Mouse (Mus musculus) liver, embryonic 12.5 days (tissue): ENCODE results near the gene Hspbap1. TPM values are rescaled to one million over a fixed set of nuclear protein-coding genes. Genes with fewer than 3 reads are reported as not detected.

Source experiments
- ATAC-seq: fragments of 200-750 bp; cut with Nextera tagmentation; 2 replicates; pipeline ENCODE4 v1.8.0; 2017; ENCODE audit warnings: moderate number of reproducible peaks, mild to moderate bottlenecking, moderate library complexity
- H3K27ac ChIP-seq: fragments of 300-500 bp; sonication (generic); 2 replicates; pipeline ENCODE4 v1.5.1; 2016; ENCODE audit warnings: mild to moderate bottlenecking
- H3K27me3 ChIP-seq: fragments of 300-500 bp; sonication (generic); replicated peaks from 2 replicates; pipeline ENCODE4 v1.6.1; 2016; ENCODE audit warnings: mild to moderate bottlenecking, moderate library complexity
- H3K36me3 ChIP-seq: fragments of 300-500 bp; sonication (generic); 2 replicates; pipeline ENCODE4 v1.6.1; 2016; ENCODE audit warnings: mild to moderate bottlenecking, moderate library complexity
- H3K4me1 ChIP-seq: fragments of 300-500 bp; sonication (generic); 2 replicates; pipeline ENCODE4 v1.6.1; 2016
- H3K4me2 ChIP-seq: fragments of 300-500 bp; sonication (generic); 2 replicates; pipeline ENCODE4 v1.6.1; 2016; ENCODE audit warnings: mild to moderate bottlenecking, moderate library complexity
- H3K4me3 ChIP-seq: fragments of 300-500 bp; sonication (generic); 2 replicates; pipeline ENCODE4 v1.5.1; 2016; ENCODE audit warnings: mild to moderate bottlenecking, moderate library complexity
- H3K9ac ChIP-seq: fragments of 300-500 bp; sonication (generic); 2 replicates; pipeline ENCODE4 v1.6.1; 2016; ENCODE audit warnings: mild to moderate bottlenecking, moderate library complexity
- H3K9me3 ChIP-seq: fragments of 300-500 bp; sonication (generic); replicated peaks from 2 replicates; pipeline ENCODE4 v1.6.1; 2016; ENCODE audit warnings: mild to moderate bottlenecking, moderate library complexity
- WGBS: fragments of 180-500 bp; shearing (Covaris S2); methylation state at CpG from one replicate; pipeline ENCODE4 v1.1.7; 2016; ENCODE audit not compliant: insufficient replicate concordance; 5-methylcytosine and 5-hydroxymethylcytosine counted together
- polyA plus RNA-seq: library from polyadenylated mRNA; unstranded; fragments of >200 nt; fragmentation: Nextera tagmentation; extraction: Ambion mirVana; gene quantifications from 2 replicates; pipeline ENCODE4 v1.2.1, GENCODE M21; 2016

Hspbap1 gene
- polyA plus RNA-seq, 1 experiment from 2014 or later = 22.4 TPM

- no peaks in the 10 kb centered on the region for H3K27me3 ChIP-seq
- no peaks in the 10 kb centered on the region; the same call in 1 of the 2 replicates for H3K9me3 ChIP-seq
- H3K9ac ChIP-seq = peak overlapping the region; percentile 54
- peaks cover 39% of the 10 kb centered on the region for H3K36me3 ChIP-seq
- H3K4me2 ChIP-seq = peak overlapping the region; percentile 59
- H3K4me1 ChIP-seq = peaks cover 53% of the 10 kb centered on the region
- H3K27ac ChIP-seq = peak overlapping the region; percentile 99
- peak overlapping the region; percentile 39 for H3K4me3 ChIP-seq
- WGBS = 26% methylated on average over 4 of the region's 4 CpGs
- ATAC-seq = peak; percentile 64
Measured at GRCm38 (mm10) chr16:35807663-35807992, 37.5 kb downstream of the Hspbap1 start.

DNA sequence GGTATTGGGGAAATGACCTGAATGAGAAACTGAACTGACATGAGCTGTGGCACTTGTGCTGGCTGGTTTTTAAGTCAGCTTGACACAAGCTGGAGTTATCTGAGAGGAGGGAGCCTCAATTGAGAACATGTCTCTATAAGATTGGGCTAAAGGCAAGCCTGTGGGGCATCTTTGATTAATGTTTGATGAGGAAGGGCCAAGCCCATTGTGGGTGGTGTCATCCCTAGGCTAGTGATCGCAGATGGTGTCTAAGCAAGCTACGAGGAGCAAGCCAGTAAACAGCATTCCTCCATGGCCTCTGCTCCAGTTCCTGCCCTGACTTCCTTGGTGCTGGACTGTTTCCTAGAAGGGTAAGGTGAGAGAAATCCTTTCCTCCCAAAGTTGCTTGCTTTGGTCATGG, 38.7 kb downstream of the Hspbap1 start:
- WGBS = 65% methylated on average over 2 of the region's 2 CpGs
- Histone ChIP-seq H3K9me3 (no peaks in the 10 kb centered on the region; the same call in 1 of the 2 replicates), H3K9ac (peak overlapping the region; percentile 63), H3K27ac (peak overlapping the region; percentile 99), H3K36me3 (peaks cover 41% of the 10 kb centered on the region), H3K4me1 (peaks cover 40% of the 10 kb centered on the region), H3K27me3 (no peaks in the 10 kb centered on the region), H3K4me3 (peak overlapping the region; percentile 42), H3K4me2 (peak overlapping the region; percentile 59)
- peak; percentile 86 for ATAC-seq

- Histone ChIP-seq H3K4me1 (peaks cover 20% of the 10 kb centered on the region), H3K4me2 (no peak overlapping the region), H3K27me3 (no peaks in the 10 kb centered on the region), H3K9ac (no peak overlapping the region), H3K27ac (no peak overlapping the region), H3K4me3 (no peak overlapping the region), H3K36me3 (peaks cover 71% of the 10 kb centered on the region), H3K9me3 (no peaks in the 10 kb centered on the region; the same call in 1 of the 2 replicates)
- WGBS = 67% methylated on average over 3 of the region's 3 CpGs
- no peak for ATAC-seq
Measured at GRCm38 (mm10) chr16:35813119-35813518, 42.9 kb downstream of the Hspbap1 start.

DNA sequence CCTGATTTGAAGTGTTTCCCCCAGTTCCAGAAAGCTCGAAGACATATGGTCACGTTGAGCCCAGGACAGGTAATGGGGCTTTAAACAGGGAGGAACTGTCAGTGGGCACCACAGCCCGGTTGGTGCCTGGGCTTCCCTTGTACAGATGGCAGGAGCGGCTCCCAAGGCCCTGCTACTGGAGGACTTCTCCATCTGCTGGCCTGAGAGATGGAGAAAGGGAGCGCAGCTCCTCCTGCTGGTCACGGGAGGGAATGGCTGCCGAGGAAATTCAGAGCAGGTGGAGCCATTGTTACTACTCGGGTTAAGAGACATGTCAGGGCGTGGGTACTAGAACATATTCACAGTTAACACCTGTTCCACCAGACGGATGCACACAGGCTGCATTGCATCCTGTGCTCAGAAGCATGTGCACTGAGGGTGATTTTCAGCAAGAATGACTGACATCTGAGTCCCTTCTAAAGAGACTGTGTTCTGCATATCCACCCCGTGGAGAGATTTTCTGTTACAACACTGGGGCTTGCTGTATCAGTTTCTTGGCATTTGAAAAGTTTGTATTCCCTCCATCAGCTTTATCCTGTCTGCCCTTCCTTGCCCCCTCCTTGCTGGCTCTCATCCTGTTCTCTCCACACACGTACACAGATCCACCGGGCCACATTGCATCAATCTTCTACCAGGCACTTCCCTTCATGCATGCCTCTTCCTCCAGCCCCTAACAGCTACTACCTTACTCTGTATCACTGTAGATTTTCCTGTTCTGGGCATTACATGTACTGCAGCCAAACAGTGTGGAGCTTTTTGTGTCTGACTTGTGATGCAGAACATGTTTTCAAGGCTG, 47.3 kb downstream of the Hspbap1 start:
- Histone ChIP-seq H3K4me1 (no peaks in the 10 kb centered on the region), H3K27me3 (no peaks in the 10 kb centered on the region), H3K9me3 (no peaks in the 10 kb centered on the region), H3K27ac (no peak overlapping the region), H3K4me2 (no peak overlapping the region), H3K9ac (no peak overlapping the region), H3K36me3 (peaks cover 81% of the 10 kb centered on the region), H3K4me3 (no peak overlapping the region)
- ATAC-seq = peak; percentile 74
- WGBS = 35% methylated on average over 13 of the region's 13 CpGs

DNA sequence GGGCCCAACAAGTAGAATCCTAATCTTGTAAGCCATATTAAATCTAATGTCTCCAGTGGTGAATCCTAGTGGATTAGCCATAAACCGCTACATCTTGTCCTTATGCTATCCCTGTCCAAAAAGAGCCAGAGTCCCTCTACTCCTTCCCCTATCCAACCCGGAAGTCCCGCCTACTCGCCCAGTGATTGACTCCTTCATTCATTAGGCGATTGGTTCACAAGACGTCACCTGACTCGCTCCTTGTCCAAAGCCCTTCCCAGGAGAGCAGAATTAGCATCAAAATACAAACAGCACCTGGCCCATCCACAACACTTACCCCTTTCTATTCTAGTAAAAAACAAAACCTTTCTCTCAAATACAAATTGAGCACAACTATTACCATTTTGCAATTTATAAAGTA, 59.8 kb downstream of the Hspbap1 start:
- Histone ChIP-seq H3K27ac (no peak overlapping the region), H3K27me3 (0 out of 2 replicates have a peak, but pooled peaks cover 11% of the 10 kb centered on the region), H3K36me3 (peaks cover 30% of the 10 kb centered on the region), H3K4me3 (no peak overlapping the region), H3K9me3 (no peaks in the 10 kb centered on the region), H3K4me2 (no peak overlapping the region), H3K4me1 (no peaks in the 10 kb centered on the region), H3K9ac (no peak overlapping the region)
- no peak for ATAC-seq
- 27% methylated on average over 7 of the region's 7 CpGs for WGBS

DNA sequence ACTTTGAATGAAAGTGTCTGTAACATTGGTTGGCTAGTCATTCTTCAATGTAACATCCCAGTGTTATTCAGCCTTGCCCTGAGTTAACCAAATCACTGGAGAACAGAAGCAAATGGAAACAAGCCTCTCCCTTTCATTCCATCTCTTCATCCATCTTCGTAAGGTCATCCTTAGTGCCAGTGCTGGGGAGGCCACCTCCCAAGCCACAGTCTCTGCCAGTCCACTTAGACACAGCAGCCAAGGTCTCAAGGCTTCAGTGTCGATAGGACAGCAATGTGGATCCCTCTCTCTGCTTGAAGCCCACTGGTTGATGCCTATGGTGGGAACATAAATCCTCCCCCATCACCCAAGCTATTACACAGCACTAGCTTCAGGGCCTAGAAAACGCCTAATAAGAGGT, 62.8 kb downstream of the Hspbap1 start:
- no peak overlapping the region for H3K4me3 ChIP-seq
- 0 out of 2 replicates have a peak, but pooled peaks cover 11% of the 10 kb centered on the region for H3K27me3 ChIP-seq
- no peak overlapping the region for H3K4me2 ChIP-seq
- H3K27ac ChIP-seq = no peak overlapping the region
- H3K4me1 ChIP-seq = no peaks in the 10 kb centered on the region
- no peaks in the 10 kb centered on the region for H3K9me3 ChIP-seq
- no peak overlapping the region for H3K9ac ChIP-seq
- H3K36me3 ChIP-seq = peaks cover 1% of the 10 kb centered on the region
- no peak for ATAC-seq
- 53% methylated on average over 3 of the region's 3 CpGs for WGBS

- H3K27me3 ChIP-seq = 0 out of 2 replicates have a peak, but pooled peaks cover 11% of the 10 kb centered on the region
- no peak overlapping the region for H3K9ac ChIP-seq
- no peaks in the 10 kb centered on the region for H3K9me3 ChIP-seq
- 79% methylated on average over 8 of the region's 8 CpGs for WGBS
- H3K36me3 ChIP-seq = no peaks in the 10 kb centered on the region
- no peak for ATAC-seq
- no peaks in the 10 kb centered on the region for H3K4me1 ChIP-seq
- H3K27ac ChIP-seq = no peak overlapping the region
- no peak overlapping the region for H3K4me3 ChIP-seq
- H3K4me2 ChIP-seq = no peak overlapping the region
Measured at GRCm38 (mm10) chr16:35834653-35835052, 64.5 kb downstream of the Hspbap1 start.

DNA sequence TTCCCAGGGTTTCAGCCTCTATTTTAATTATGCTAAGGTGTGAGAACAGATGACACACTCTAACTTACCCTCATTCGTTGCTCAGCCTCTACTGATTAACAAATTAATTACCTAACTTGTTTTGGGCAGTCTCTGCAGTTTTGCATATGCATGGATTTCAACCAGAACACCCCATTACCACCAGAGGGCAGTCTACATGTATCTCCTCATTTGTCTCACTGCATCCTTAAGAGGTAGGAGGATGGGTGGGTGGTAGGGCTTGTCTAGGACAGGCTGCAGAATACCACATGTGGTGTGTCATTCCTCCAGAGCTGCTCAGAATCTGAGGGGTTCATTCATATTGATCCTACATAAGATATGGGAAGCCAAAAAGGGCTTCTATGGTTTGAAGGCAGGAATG, 69.5 kb downstream of the Hspbap1 start:
- H3K27me3 ChIP-seq = 0 out of 2 replicates have a peak, but pooled peaks cover 6% of the 10 kb centered on the region
- H3K4me3 ChIP-seq = no peak overlapping the region
- 17% methylated on average over 1 of the region's 1 CpGs for WGBS
- H3K9me3 ChIP-seq = no peaks in the 10 kb centered on the region
- no peaks in the 10 kb centered on the region for H3K4me1 ChIP-seq
- H3K36me3 ChIP-seq = no peaks in the 10 kb centered on the region
- H3K4me2 ChIP-seq = no peak overlapping the region
- no peak for ATAC-seq
- H3K27ac ChIP-seq = no peak overlapping the region
- no peak overlapping the region for H3K9ac ChIP-seq

DNA sequence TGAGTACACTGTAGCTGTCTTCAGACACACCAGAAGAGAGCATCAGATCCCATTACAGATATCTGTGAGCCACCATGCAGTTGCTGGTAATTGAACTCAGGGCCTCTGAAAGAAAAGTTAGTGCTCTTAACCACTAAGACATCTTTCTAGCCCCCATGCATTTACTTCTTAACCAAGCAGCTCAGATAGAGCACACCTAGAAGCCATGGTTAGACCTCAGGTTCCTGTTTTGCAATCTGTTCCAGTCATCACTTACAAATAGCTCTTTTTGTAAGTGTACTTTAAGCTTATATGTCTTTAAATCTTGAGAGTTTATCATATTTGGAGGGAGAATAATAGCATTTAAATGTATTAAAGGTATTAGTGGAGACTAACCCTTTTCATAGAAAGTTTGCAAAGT, 77.0 kb downstream of the Hspbap1 start:
- H3K4me2 ChIP-seq = no peak overlapping the region
- H3K9me3 ChIP-seq = no peaks in the 10 kb centered on the region
- peaks cover 4% of the 10 kb centered on the region; the same call in 1 of the 2 replicates for H3K4me1 ChIP-seq
- no peak for ATAC-seq
- no peaks in the 10 kb centered on the region for H3K27me3 ChIP-seq
- no peaks in the 10 kb centered on the region for H3K36me3 ChIP-seq
- H3K27ac ChIP-seq = no peak overlapping the region
- H3K9ac ChIP-seq = no peak overlapping the region
- no peak overlapping the region for H3K4me3 ChIP-seq

DNA sequence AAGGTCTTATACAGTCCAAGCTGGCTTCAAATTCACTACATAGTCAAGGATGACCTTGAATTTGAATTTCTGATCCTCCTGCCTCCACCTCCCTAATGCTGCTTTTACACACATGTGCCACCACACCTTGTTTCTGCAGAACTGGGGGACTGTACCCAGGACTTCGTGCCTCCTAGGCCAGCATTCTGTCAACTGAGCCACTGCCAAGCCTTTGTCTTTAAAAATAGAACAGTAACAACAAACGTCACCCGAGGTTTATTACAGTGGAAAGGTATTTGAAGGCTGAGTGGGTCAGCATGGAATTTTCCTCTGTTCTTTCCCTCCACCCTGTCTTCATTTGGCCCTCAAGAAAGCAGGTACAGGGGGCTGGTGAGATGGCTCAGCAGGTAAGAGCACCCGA, 85.7 kb downstream of the Hspbap1 start:
- Histone ChIP-seq H3K9me3 (no peaks in the 10 kb centered on the region), H3K4me1 (peaks cover 31% of the 10 kb centered on the region), H3K9ac (no peak overlapping the region), H3K36me3 (no peaks in the 10 kb centered on the region), H3K27me3 (no peaks in the 10 kb centered on the region), H3K27ac (no peak overlapping the region), H3K4me3 (no peak overlapping the region), H3K4me2 (no peak overlapping the region)
- ATAC-seq = no peak
- WGBS = 70% methylated on average over 4 of the region's 4 CpGs

GRCm38 (mm10) chr16:35856766-35857165, 86.6 kb downstream of the Hspbap1 start:
- H3K9me3 ChIP-seq = no peaks in the 10 kb centered on the region
- ATAC-seq = peak; percentile 99
- peaks cover 31% of the 10 kb centered on the region for H3K4me1 ChIP-seq
- peak overlapping the region; percentile 75 for H3K27ac ChIP-seq
- H3K36me3 ChIP-seq = no peaks in the 10 kb centered on the region
- no peak overlapping the region for H3K9ac ChIP-seq
- H3K4me3 ChIP-seq = peak overlapping the region; percentile 9; the same call in 1 of the 2 replicates
- no peaks in the 10 kb centered on the region for H3K27me3 ChIP-seq
- H3K4me2 ChIP-seq = peak overlapping the region; percentile 57
- 30% methylated on average over 18 of the region's 18 CpGs for WGBS

DNA sequence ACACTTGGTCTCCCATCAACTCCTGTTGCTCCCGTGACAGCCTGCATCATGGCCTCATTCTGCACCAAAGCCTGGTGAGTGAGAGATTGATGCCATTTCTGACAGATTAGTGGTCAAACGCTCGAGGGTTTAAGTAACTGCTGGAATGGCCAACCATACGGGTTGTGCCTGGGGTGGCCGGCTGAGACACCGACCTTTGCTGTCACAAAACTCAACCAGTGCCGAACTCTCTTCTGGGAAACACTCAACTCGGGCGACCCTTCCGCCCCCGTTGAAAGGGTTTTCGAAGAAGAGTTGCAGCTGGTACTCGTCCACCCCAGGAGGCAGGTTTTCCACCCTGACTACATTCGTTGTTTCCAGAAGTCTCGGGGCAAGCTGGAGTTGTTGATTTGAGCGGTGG, 90.1 kb downstream of the Hspbap1 start:
- no peaks in the 10 kb centered on the region for H3K9me3 ChIP-seq
- ATAC-seq = no peak
- no peak overlapping the region for H3K9ac ChIP-seq
- H3K4me1 ChIP-seq = peaks cover 31% of the 10 kb centered on the region
- WGBS = 77% methylated on average over 16 of the region's 16 CpGs
- H3K27ac ChIP-seq = no peak overlapping the region
- H3K36me3 ChIP-seq = no peaks in the 10 kb centered on the region
- H3K27me3 ChIP-seq = peaks cover 13% of the 10 kb centered on the region
- H3K4me3 ChIP-seq = no peak overlapping the region
- H3K4me2 ChIP-seq = no peak overlapping the region
